Mouse (Mus musculus): ENCODE measurements around the gene Arid2. TPM values are rescaled to one million over a fixed set of nuclear protein-coding genes. Genes with fewer than 3 reads are reported as not detected.
"Not testable (repeated sequence)": the region's sequence is repeated elsewhere in the genome, so short reads cannot be mapped to it uniquely, and the experiment has no call there.

The Arid2 gene
- polyA plus RNA-seq, 1 experiment from 2014 or later: 9.4 TPM

GRCm38 (mm10) chr15:96297623-96298188 is 10.4 kb downstream of the Arid2 start:
- Histone ChIP-seq H3K4me2 (replicated peaks; ENCODE audit: low read depth) (no peak overlapping the region), H3K4me1 (replicated peaks; ENCODE audit: control insufficient read depth, insufficient read depth, low read length) (no peaks in the 10 kb centered on the region), H3K4me3 (ENCODE audit: low read depth, low read length) (no peak overlapping the region), H3K9me3 (ENCODE audit: control insufficient read depth) (no peaks in the 10 kb centered on the region), H3K36me3 (ENCODE audit: control insufficient read depth, insufficient read depth) (peaks cover 7% of the 10 kb centered on the region), H3K27me3 (replicated peaks; ENCODE audit: control insufficient read depth, insufficient read depth, low read length) (no peaks in the 10 kb centered on the region), H3K27ac (ENCODE audit: low read depth, low read length) (no peak overlapping the region), H3K9ac (ENCODE audit: low read depth, low read length) (no peak overlapping the region)
- TF ChIP-seq CTCF (IDR thresholded peaks at IDR 0.05; ENCODE audit: low read depth): no peak
- ATAC-seq: no peak
- 94% methylated on average over 9 of the region's 9 CpGs for WGBS

- no peaks in the 10 kb centered on the region for H3K9me3 ChIP-seq (ENCODE audit: control insufficient read depth)
- 76% methylated on average over 6 of the region's 6 CpGs for WGBS
- no peak for TF ChIP-seq CTCF (IDR thresholded peaks at IDR 0.05; ENCODE audit: low read depth)
- H3K4me3 ChIP-seq (ENCODE audit: low read depth, low read length): no peak overlapping the region
- H3K4me2 ChIP-seq (replicated peaks; ENCODE audit: low read depth): no peak overlapping the region
- no peaks in the 10 kb centered on the region for H3K4me1 ChIP-seq (replicated peaks; ENCODE audit: control insufficient read depth, insufficient read depth, low read length)
- no peak overlapping the region for H3K9ac ChIP-seq (ENCODE audit: low read depth, low read length)
- H3K27ac ChIP-seq (ENCODE audit: low read depth, low read length): no peak overlapping the region
- peaks cover 12% of the 10 kb centered on the region; the same call in 1 of the 2 replicates for H3K36me3 ChIP-seq (ENCODE audit: control insufficient read depth, insufficient read depth)
- no peak for ATAC-seq
- no peaks in the 10 kb centered on the region for H3K27me3 ChIP-seq (replicated peaks; ENCODE audit: control insufficient read depth, insufficient read depth, low read length)
These were observed 22.0 kb downstream of the Arid2 start for GRCm38 (mm10) chr15:96309310-96309709.

GRCm38 (mm10) chr15:96312902-96313301 is 25.6 kb downstream of the Arid2 start:
- no peak for ATAC-seq
- no peak for TF ChIP-seq CTCF (IDR thresholded peaks at IDR 0.05; ENCODE audit: low read depth)
- Histone ChIP-seq H3K9me3 (ENCODE audit: control insufficient read depth) (no peaks in the 10 kb centered on the region), H3K4me2 (replicated peaks; ENCODE audit: low read depth) (no peak overlapping the region), H3K36me3 (ENCODE audit: control insufficient read depth, insufficient read depth) (peaks cover 12% of the 10 kb centered on the region; the same call in 1 of the 2 replicates), H3K4me1 (replicated peaks; ENCODE audit: control insufficient read depth, insufficient read depth, low read length) (no peaks in the 10 kb centered on the region), H3K9ac (ENCODE audit: low read depth, low read length) (no peak overlapping the region), H3K4me3 (ENCODE audit: low read depth, low read length) (no peak overlapping the region), H3K27ac (ENCODE audit: low read depth, low read length) (no peak overlapping the region), H3K27me3 (replicated peaks; ENCODE audit: control insufficient read depth, insufficient read depth, low read length) (no peaks in the 10 kb centered on the region)
- WGBS: 79% methylated on average over 1 of the region's 1 CpGs

DNA sequence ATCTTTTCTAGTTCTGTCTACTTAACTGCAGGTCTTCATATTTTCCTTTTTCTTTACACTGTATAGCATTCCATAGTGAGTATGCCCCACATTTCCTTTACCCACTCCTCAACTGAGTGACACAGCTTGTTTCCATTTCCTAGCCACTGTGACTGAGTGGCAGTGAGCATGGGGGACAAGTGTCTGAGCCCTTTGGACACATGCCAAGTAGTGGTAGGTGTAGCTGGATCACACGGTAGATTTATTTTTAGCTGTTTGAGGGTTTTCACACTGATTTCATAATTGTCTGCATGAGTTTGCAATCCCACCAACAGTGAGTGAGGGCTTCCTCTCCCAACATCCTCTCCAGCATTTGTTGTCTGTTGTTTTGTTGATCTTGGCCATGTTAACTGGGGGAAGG is 28.3 kb downstream of the Arid2 start:
- Histone ChIP-seq H3K36me3 (ENCODE audit: control insufficient read depth, insufficient read depth) (peaks cover 12% of the 10 kb centered on the region; the same call in 1 of the 2 replicates), H3K27me3 (replicated peaks; ENCODE audit: control insufficient read depth, insufficient read depth, low read length) (no peaks in the 10 kb centered on the region), H3K4me3 (ENCODE audit: low read depth, low read length) (no peak overlapping the region), H3K9ac (ENCODE audit: low read depth, low read length) (no peak overlapping the region), H3K4me2 (replicated peaks; ENCODE audit: low read depth) (no peak overlapping the region), H3K27ac (ENCODE audit: low read depth, low read length) (no peak overlapping the region), H3K9me3 (ENCODE audit: control insufficient read depth) (no peaks in the 10 kb centered on the region), H3K4me1 (replicated peaks; ENCODE audit: control insufficient read depth, insufficient read depth, low read length) (no peaks in the 10 kb centered on the region)
- WGBS: 23% methylated on average over 1 of the region's 1 CpGs
- TF ChIP-seq CTCF (IDR thresholded peaks at IDR 0.05; ENCODE audit: low read depth): no peak
- no peak for ATAC-seq

GRCm38 (mm10) chr15:96319335-96319734 is 32.0 kb downstream of the Arid2 start:
- WGBS: 78% methylated on average over 8 of the region's 8 CpGs
- H3K4me1 ChIP-seq (replicated peaks; ENCODE audit: control insufficient read depth, insufficient read depth, low read length): no peaks in the 10 kb centered on the region
- no peak for ATAC-seq
- no peaks in the 10 kb centered on the region for H3K9me3 ChIP-seq (ENCODE audit: control insufficient read depth)
- H3K4me3 ChIP-seq (ENCODE audit: low read depth, low read length): no peak overlapping the region
- H3K4me2 ChIP-seq (replicated peaks; ENCODE audit: low read depth): no peak overlapping the region
- H3K27me3 ChIP-seq (replicated peaks; ENCODE audit: control insufficient read depth, insufficient read depth, low read length): no peaks in the 10 kb centered on the region
- no peaks in the 10 kb centered on the region for H3K36me3 ChIP-seq (ENCODE audit: control insufficient read depth, insufficient read depth)
- H3K27ac ChIP-seq (ENCODE audit: low read depth, low read length): no peak overlapping the region
- TF ChIP-seq CTCF (IDR thresholded peaks at IDR 0.05; ENCODE audit: low read depth): no peak
- no peak overlapping the region for H3K9ac ChIP-seq (ENCODE audit: low read depth, low read length)

DNA sequence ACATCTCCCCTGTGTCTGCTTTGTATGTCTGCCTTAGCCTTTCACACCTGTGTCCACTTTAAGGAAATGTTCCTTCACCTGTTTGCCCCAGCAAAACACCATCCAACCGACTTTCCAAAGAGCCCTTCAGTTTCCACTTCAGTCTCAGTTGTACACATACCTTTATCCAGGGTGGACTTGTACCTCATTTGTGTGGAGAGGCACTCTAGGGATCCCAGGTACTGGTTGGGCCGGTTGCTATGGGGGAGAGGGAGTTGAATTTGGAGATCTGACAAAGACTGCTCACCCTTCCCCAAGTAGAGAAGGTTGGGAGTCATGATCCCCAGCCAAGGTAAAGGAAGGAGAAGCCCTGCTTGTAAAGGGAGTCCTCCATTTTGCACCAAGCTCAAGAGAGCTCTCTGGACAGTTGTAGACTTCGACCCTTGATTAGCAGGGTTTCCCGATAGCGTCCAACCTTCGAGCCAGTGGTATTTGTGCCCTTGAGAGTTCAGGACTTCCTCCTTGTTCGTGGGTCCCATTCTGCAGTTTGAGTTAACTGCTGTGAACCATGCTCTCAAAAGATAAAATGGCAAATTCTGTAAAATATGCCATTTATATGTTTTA is 38.5 kb downstream of the Arid2 start:
- Histone ChIP-seq H3K9ac (ENCODE audit: low read depth, low read length) (no peak overlapping the region), H3K9me3 (ENCODE audit: control insufficient read depth) (no peaks in the 10 kb centered on the region), H3K27me3 (replicated peaks; ENCODE audit: control insufficient read depth, insufficient read depth, low read length) (no peaks in the 10 kb centered on the region), H3K4me2 (replicated peaks; ENCODE audit: low read depth) (no peak overlapping the region), H3K36me3 (ENCODE audit: control insufficient read depth, insufficient read depth) (peaks cover 8% of the 10 kb centered on the region; the same call in 1 of the 2 replicates), H3K4me3 (ENCODE audit: low read depth, low read length) (no peak overlapping the region), H3K4me1 (replicated peaks; ENCODE audit: control insufficient read depth, insufficient read depth, low read length) (no peaks in the 10 kb centered on the region; the same call in 1 of the 2 replicates), H3K27ac (ENCODE audit: low read depth, low read length) (peak overlapping the region; percentile 74)
- TF ChIP-seq CTCF (IDR thresholded peaks at IDR 0.05; ENCODE audit: low read depth): no peak
- whole genome bisulfite sequencing: 46% methylated on average over 7 of the region's 7 CpGs
- ATAC-seq: peak; percentile 82

DNA sequence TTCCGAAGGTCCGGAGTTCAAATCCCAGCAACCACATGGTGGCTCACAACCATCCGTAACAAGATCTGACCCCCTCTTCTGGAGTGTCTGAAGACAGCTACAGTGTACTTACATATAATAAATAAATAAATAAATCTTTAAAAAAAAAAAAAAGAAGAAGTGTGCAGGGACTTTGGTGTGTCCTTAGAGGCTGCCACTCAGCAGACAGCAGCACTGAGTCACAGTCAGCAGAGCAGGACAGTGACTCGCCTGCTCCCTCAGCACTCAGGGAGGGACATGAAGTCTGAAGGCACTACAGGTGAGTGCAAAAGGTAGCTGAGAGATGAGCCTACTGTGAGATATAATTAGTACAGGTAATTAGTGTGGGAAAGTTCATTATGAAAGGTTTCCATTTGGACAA is 41.4 kb downstream of the Arid2 start:
- not testable (repeated sequence) for H3K36me3 ChIP-seq (ENCODE audit: control insufficient read depth, insufficient read depth); ATAC-seq; H3K4me3 ChIP-seq (ENCODE audit: low read depth, low read length); H3K9me3 ChIP-seq (ENCODE audit: control insufficient read depth); H3K9ac ChIP-seq (ENCODE audit: low read depth, low read length); H3K27ac ChIP-seq (ENCODE audit: low read depth, low read length); H3K27me3 ChIP-seq (replicated peaks; ENCODE audit: control insufficient read depth, insufficient read depth, low read length); H3K4me1 ChIP-seq (replicated peaks; ENCODE audit: control insufficient read depth, insufficient read depth, low read length); H3K4me2 ChIP-seq (replicated peaks; ENCODE audit: low read depth)
- 98% methylated on average over 3 of the region's 4 CpGs for WGBS
